In the genomic region with DNA sequence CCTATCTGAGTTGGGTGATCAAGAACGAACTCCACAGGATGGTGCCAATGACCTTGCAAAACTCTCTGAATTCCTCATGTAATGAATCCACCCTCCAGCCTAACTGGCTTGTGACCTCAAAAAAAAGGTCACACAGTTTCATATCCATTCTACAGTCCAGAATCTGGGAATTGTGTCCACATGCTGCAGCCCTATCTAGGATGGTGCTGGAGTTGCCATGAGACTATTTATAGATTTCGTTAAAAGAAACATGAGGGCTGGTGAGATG, we compare ENCODE assay signal across 26 mouse cellular contexts.
DNase-seq lines count a peak whose midpoint lies in the region; ATAC-seq and TF ChIP-seq lines count a peak whose summit lies in the region.
"Had no signal": no experiment of that assay in that cellular context is flagged by ENCODE, and none has a peak within 500 bp of the region (broad histone marks: within the 10 kb centered on the region; RNA-seq: fewer than 3 reads in every experiment).

No protein-coding gene starts in this region.

- 93% methylated on average over 2 of the region's 2 CpGs for WGBS in forebrain, embryonic 15.5 days

- TF ChIP-seq POLR2A in ES-Bruce4 (IDR thresholded peaks at IDR 0.05; ENCODE audit: insufficient read depth, low read length): no peak

- in situ Hi-C loops in ES-E14 (cut with MboI; ENCODE audit: low sequenced_read_pairs in 2 of 2, unreplicated experiment in 2 of 2): no loop called here

- peak; percentile 64 for DNase-seq in heart, adult 11 months
- DNase-seq in heart, postnatal 25 days (ENCODE audit: low spot score): no peak
- DNase-seq in ES-E14 (ENCODE audit: low read depth, low spot score) (peak; percentile 31), ZHBTc4 (ENCODE audit: low read depth, low spot score) (peak; percentile 76)
- DNase-seq in thymus, adult 18-20 months: no peak
- DNase-seq in frontal cortex, postnatal 10 days (ENCODE audit: low spot score in 2 of 2): no peak
- DNase-seq: adrenal gland, adult 8-10 months; adrenal gland, postnatal 14 days; adrenal gland, postnatal 36 days; B cell, adult 2 months; cerebellum, adult 11-12 months; cerebellum, adult 2 months; cerebellum, adult 9-10 months; cerebellum, postnatal 10 days; cerebellum, postnatal 25 days; forebrain, postnatal 0 days had no signal

- no peaks in the 10 kb centered on the region for H3K27me3 ChIP-seq in ES-Bruce4 (ENCODE audit: control insufficient read depth, insufficient read depth, low read length, poor library complexity, severe bottlenecking)
- no peaks in the 10 kb centered on the region for H3K27me3 ChIP-seq in forebrain, embryonic 15.5 days
- H3K27me3 ChIP-seq: CH12.LX; embryonic facial prominence, embryonic 13.5 days; embryonic facial prominence, embryonic 15.5 days; forebrain, embryonic 12.5 days had no signal

- H3K36me3 ChIP-seq in ES-Bruce4 (ENCODE audit: control insufficient read depth, insufficient read depth, low read length, poor library complexity, severe bottlenecking) (no peaks in the 10 kb centered on the region), ES-E14 (ENCODE audit: control insufficient read depth, insufficient read depth, low read length, poor library complexity, severe bottlenecking) (no peaks in the 10 kb centered on the region)
- no peaks in the 10 kb centered on the region for H3K36me3 ChIP-seq in forebrain, embryonic 15.5 days
- H3K36me3 ChIP-seq: embryonic facial prominence, embryonic 13.5 days; embryonic facial prominence, embryonic 15.5 days; forebrain, embryonic 10.5 days; forebrain, embryonic 12.5 days had no signal

- ATAC-seq in forebrain, embryonic 15.5 days (replicated peaks): no peak
- ATAC-seq: CD4-positive, CD25-positive, alpha-beta regulatory T cell, adult 4 months; forebrain, embryonic 14.5 days; forebrain, postnatal 0 days had no signal

- H3K27ac ChIP-seq in ES-Bruce4 (ENCODE audit: insufficient read depth, low read length): peak overlapping the region; percentile 97
- peak overlapping the region; percentile 68; the same call in 1 of the 2 replicates for H3K27ac ChIP-seq in ES-E14 (ENCODE audit: insufficient read depth, low read depth, low read length, poor library complexity, severe bottlenecking)
- no peak overlapping the region for H3K27ac ChIP-seq in forebrain, embryonic 15.5 days (replicated peaks)
- H3K27ac ChIP-seq: embryonic facial prominence, embryonic 13.5 days; embryonic facial prominence, embryonic 15.5 days; forebrain, embryonic 10.5 days; forebrain, embryonic 12.5 days had no signal

- TF ChIP-seq EP300 in ES-Bruce4 (IDR thresholded peaks at IDR 0.05; ENCODE audit: insufficient read depth, low read depth, low read length): no peak

- intact Hi-C loops in heart, postnatal 25 days (cut with DNase I): no loop called here

- H3K9me3 ChIP-seq in ES-Bruce4 (replicated peaks; ENCODE audit: control insufficient read depth, insufficient read depth, low read length, poor library complexity, severe bottlenecking) (peaks cover 11% of the 10 kb centered on the region), ES-E14 (ENCODE audit: control insufficient read depth, insufficient read depth, low read depth, low read length) (no peaks in the 10 kb centered on the region)
- H3K9me3 ChIP-seq in forebrain, embryonic 15.5 days: peaks cover 3% of the 10 kb centered on the region; the same call in 1 of the 2 replicates
- H3K9me3 ChIP-seq: embryonic facial prominence, embryonic 13.5 days; embryonic facial prominence, embryonic 15.5 days; forebrain, embryonic 12.5 days had no signal

- peak overlapping the region; percentile 69; the same call in 1 of the 2 replicates for H3K9ac ChIP-seq in ES-Bruce4 (ENCODE audit: low read depth, poor library complexity, severe bottlenecking)
- no peak overlapping the region for H3K9ac ChIP-seq in ES-E14 (ENCODE audit: insufficient read depth, low read depth, low read length, poor library complexity, severe bottlenecking)
- H3K9ac ChIP-seq in forebrain, embryonic 15.5 days (replicated peaks): no peak overlapping the region
- H3K9ac ChIP-seq: embryonic facial prominence, embryonic 13.5 days; embryonic facial prominence, embryonic 15.5 days; forebrain, embryonic 12.5 days; forebrain, postnatal 0 days had no signal

- no peak overlapping the region for H3K4me2 ChIP-seq in forebrain, embryonic 15.5 days (replicated peaks)
- H3K4me2 ChIP-seq: embryonic facial prominence, embryonic 13.5 days; embryonic facial prominence, embryonic 15.5 days; forebrain, embryonic 12.5 days had no signal

- H3K4me1 ChIP-seq in ES-Bruce4 (ENCODE audit: control insufficient read depth, insufficient read depth, low read length): peaks cover 5% of the 10 kb centered on the region
- peaks cover 6 to 11% of the 10 kb centered on the region in 2 experiments; a peak in 3 of 4 replicates for H3K4me1 ChIP-seq in ES-E14 (ENCODE audit: control insufficient read depth in 2 of 2, insufficient read depth in 2 of 2, low read length in 2 of 2, poor library complexity in 1 of 2)
- no peaks in the 10 kb centered on the region for H3K4me1 ChIP-seq in forebrain, embryonic 15.5 days
- H3K4me1 ChIP-seq: embryonic facial prominence, embryonic 13.5 days; embryonic facial prominence, embryonic 15.5 days; forebrain, embryonic 12.5 days had no signal

- TF ChIP-seq CTCF in ES-Bruce4 (IDR thresholded peaks at IDR 0.05; ENCODE audit: low read depth, low read length): no peak

- H3K4me3 ChIP-seq in ES-Bruce4 (ENCODE audit: low read depth, low read length) (no peak overlapping the region), ES-E14 (ENCODE audit: insufficient read depth in 1 of 2, low read depth in 1 of 2, low read length in 2 of 2, poor library complexity in 1 of 2, severe bottlenecking in 1 of 2) (no peak overlapping the region)
- no peak overlapping the region for H3K4me3 ChIP-seq in forebrain, embryonic 15.5 days
- H3K4me3 ChIP-seq: embryonic facial prominence, embryonic 13.5 days; embryonic facial prominence, embryonic 15.5 days; erythroblast, embryonic 14.5 days; forebrain, embryonic 10.5 days; forebrain, embryonic 12.5 days had no signal

TF ChIP-seq in ES-E14, 5 proteins besides CTCF, POLR2A, EP300 and RAD21:
- TF ChIP-seq CHD2 (IDR thresholded peaks at IDR 0.05; ENCODE audit: low read depth, low read length): no peak
- TF ChIP-seq ZC3H11A (IDR thresholded peaks at IDR 0.05; ENCODE audit: borderline replicate concordance, low read depth, low read length): no peak
- TF ChIP-seq ZNF384 (IDR thresholded peaks at IDR 0.05; ENCODE audit: low read depth, low read length): no peak
- TF ChIP-seq MAFK (IDR thresholded peaks at IDR 0.05; ENCODE audit: insufficient read depth, low read depth, low read length): no peak
- TF ChIP-seq HCFC1 (IDR thresholded peaks at IDR 0.05; ENCODE audit: borderline replicate concordance, insufficient read depth, low read length): no peak

Comparison
In these comparisons a context has a peak if more than half of its experiments do, and no peak if none do; other contexts are left out.
1. DNase-seq: peak in heart, adult 11 months (single experiment), ES-E14 (single experiment) and ZHBTc4 (single experiment); none in heart, postnatal 25 days (single experiment), thymus, adult 18-20 months (0 of 2) and frontal cortex, postnatal 10 days (0 of 2).